Comparison of ENCODE assay signal across 23 mouse cellular contexts in genomic region chr4:86912757-86913156, GRCm38 (mm10).
"Had no signal": no experiment of that assay in that cellular context is flagged by ENCODE, and none has a peak within 500 bp of the region (broad histone marks: within the 10 kb centered on the region; RNA-seq: fewer than 3 reads in every experiment).

No protein-coding gene starts in this region.

- H3K4me3 ChIP-seq: heart, embryonic 13.5 days; heart, embryonic 15.5 days; hindbrain, embryonic 13.5 days; hindbrain, embryonic 15.5 days; kidney, embryonic 15.5 days; left cerebral cortex, adult 2 months; limb, embryonic 12.5 days; liver, embryonic 12.5 days had no signal

- DNase-seq: gastrocnemius, postnatal 14 days; gastrocnemius, postnatal 36 days; heart, adult 18-20 months; heart, postnatal 14 days; heart, postnatal 36 days; kidney, adult 11 months; kidney, adult 2 months; kidney, adult 9 months; kidney, postnatal 10 days; kidney, postnatal 36 days; layer of hippocampus, adult 9-11 months; layer of hippocampus, postnatal 36 days had no signal

- H3K9ac ChIP-seq: heart, embryonic 13.5 days; heart, embryonic 15.5 days; hindbrain, embryonic 13.5 days; hindbrain, embryonic 15.5 days; kidney, embryonic 15.5 days; liver, embryonic 12.5 days; liver, embryonic 14.5 days had no signal

- H3K27ac ChIP-seq: heart, embryonic 15.5 days; hindbrain, embryonic 13.5 days; hindbrain, embryonic 15.5 days; hindbrain, postnatal 0 days; kidney, embryonic 15.5 days; left cerebral cortex, adult 2 months; liver, embryonic 12.5 days; liver, embryonic 14.5 days had no signal

- H3K4me2 ChIP-seq: heart, embryonic 13.5 days; heart, embryonic 15.5 days; hindbrain, embryonic 13.5 days; hindbrain, embryonic 15.5 days; liver, embryonic 12.5 days had no signal

- H3K9me3 ChIP-seq: heart, embryonic 13.5 days; heart, embryonic 15.5 days; hindbrain, embryonic 13.5 days; hindbrain, embryonic 15.5 days; kidney, embryonic 15.5 days; limb, embryonic 10.5 days; limb, embryonic 12.5 days; liver, embryonic 12.5 days had no signal

- H3K27me3 ChIP-seq: heart, embryonic 13.5 days; heart, embryonic 15.5 days; hindbrain, embryonic 13.5 days; hindbrain, embryonic 15.5 days; kidney, embryonic 15.5 days; limb, embryonic 12.5 days; liver, embryonic 12.5 days had no signal

- ATAC-seq: hindbrain, postnatal 0 days; liver, embryonic 12.5 days had no signal

- H3K36me3 ChIP-seq: hindbrain, embryonic 13.5 days; hindbrain, embryonic 15.5 days; limb, embryonic 10.5 days; limb, embryonic 12.5 days; liver, embryonic 12.5 days had no signal
